In genomic region chr10:38907835-38908234, GRCm38 (mm10) we compare ENCODE assay signal across 8 mouse cellular contexts. TPM values are rescaled to one million over a fixed set of nuclear protein-coding genes. Genes with fewer than 3 reads are reported as not detected.
DNase-seq lines count a peak whose midpoint lies in the region; ATAC-seq and TF ChIP-seq lines count a peak whose summit lies in the region.

No protein-coding gene starts in this region.

- TF ChIP-seq CTCF in layer of hippocampus, adult 2 months (conservative IDR thresholded peaks at IDR 0.05) = no peak

- peaks cover 16% of the 10 kb centered on the region for H3K4me1 ChIP-seq in heart, embryonic 15.5 days (replicated peaks)
- peaks cover 12% of the 10 kb centered on the region for H3K4me1 ChIP-seq in lung, embryonic 16.5 days (replicated peaks; ENCODE audit: control insufficient read depth, insufficient read depth, low read length)
- 0 out of 2 replicates have a peak, but pooled peaks cover 2% of the 10 kb centered on the region for H3K4me1 ChIP-seq in intestine, embryonic 15.5 days (replicated peaks)
- H3K4me1 ChIP-seq in stomach, embryonic 15.5 days = peaks cover 10% of the 10 kb centered on the region; the same call in 1 of the 2 replicates

- WGBS in heart, embryonic 15.5 days = 65% methylated on average over 2 of the region's 2 CpGs
- 58% methylated on average over 2 of the region's 2 CpGs for WGBS in lung, embryonic 16.5 days
- WGBS in intestine, embryonic 15.5 days = 57% methylated on average over 2 of the region's 2 CpGs
- 57% methylated on average over 2 of the region's 2 CpGs for WGBS in stomach, embryonic 15.5 days

- H3K27ac ChIP-seq in heart, embryonic 15.5 days = peak overlapping the region; percentile 88
- peak overlapping the region; percentile 93 for H3K27ac ChIP-seq in lung, embryonic 16.5 days (ENCODE audit: low read length)
- peak overlapping the region; percentile 81 for H3K27ac ChIP-seq in intestine, embryonic 15.5 days
- H3K27ac ChIP-seq in stomach, embryonic 15.5 days = peak overlapping the region; percentile 92
- H3K27ac ChIP-seq in layer of hippocampus, adult 2 months = no peak overlapping the region; the same call in 1 of the 2 replicates

- no peaks in the 10 kb centered on the region for H3K9me3 ChIP-seq in heart, embryonic 15.5 days (replicated peaks)
- H3K9me3 ChIP-seq in lung, embryonic 16.5 days (ENCODE audit: control insufficient read depth, low read length) = no peaks in the 10 kb centered on the region
- no peaks in the 10 kb centered on the region for H3K9me3 ChIP-seq in intestine, embryonic 15.5 days
- H3K9me3 ChIP-seq in stomach, embryonic 15.5 days = no peaks in the 10 kb centered on the region

- H3K4me2 ChIP-seq in heart, embryonic 15.5 days = peak overlapping the region; percentile 45
- no peak overlapping the region for H3K4me2 ChIP-seq in lung, embryonic 16.5 days (ENCODE audit: low read depth, low read length)
- H3K4me2 ChIP-seq in intestine, embryonic 15.5 days (replicated peaks) = no peak overlapping the region
- H3K4me2 ChIP-seq in stomach, embryonic 15.5 days = no peak overlapping the region

- no peak for DNase-seq in heart, adult 8-10 months (ENCODE audit: low spot score)
- DNase-seq in lung, postnatal 10 days = no peak
- no peak for DNase-seq in layer of hippocampus, adult 2 months (ENCODE audit: low spot score in 2 of 2)
- DNase-seq in cerebellum, postnatal 14 days = no peak

- H3K4me3 ChIP-seq in heart, embryonic 15.5 days = no peak overlapping the region
- H3K4me3 ChIP-seq in lung, embryonic 16.5 days (ENCODE audit: low read length) = no peak overlapping the region
- H3K4me3 ChIP-seq in intestine, embryonic 15.5 days (replicated peaks) = no peak overlapping the region
- H3K4me3 ChIP-seq in stomach, embryonic 15.5 days (replicated peaks) = no peak overlapping the region
- H3K4me3 ChIP-seq in layer of hippocampus, adult 2 months = no peak overlapping the region

- H3K36me3 ChIP-seq in heart, embryonic 15.5 days = no peaks in the 10 kb centered on the region
- no peaks in the 10 kb centered on the region for H3K36me3 ChIP-seq in lung, embryonic 16.5 days (ENCODE audit: control insufficient read depth, insufficient read depth, low read length)
- no peaks in the 10 kb centered on the region for H3K36me3 ChIP-seq in intestine, embryonic 15.5 days
- H3K36me3 ChIP-seq in stomach, embryonic 15.5 days = no peaks in the 10 kb centered on the region

- H3K27me3 ChIP-seq in heart, embryonic 15.5 days = no peaks in the 10 kb centered on the region
- no peaks in the 10 kb centered on the region for H3K27me3 ChIP-seq in lung, embryonic 16.5 days (ENCODE audit: control insufficient read depth, insufficient read depth, low read depth, low read length)
- no peaks in the 10 kb centered on the region for H3K27me3 ChIP-seq in intestine, embryonic 15.5 days (replicated peaks)
- no peaks in the 10 kb centered on the region for H3K27me3 ChIP-seq in stomach, embryonic 15.5 days (replicated peaks)

- ATAC-seq in heart, embryonic 15.5 days (replicated peaks; ENCODE audit: insufficient number of reproducible peaks, insufficient read depth, low FRiP score, low read depth) = no peak
- ATAC-seq in lung, embryonic 16.5 days (ENCODE audit: low read depth) = no peak
- no peak; the same call in 1 of the 2 replicates for ATAC-seq in intestine, embryonic 15.5 days
- no peak for ATAC-seq in stomach, embryonic 15.5 days (ENCODE audit: insufficient read depth, low FRiP score, low read depth)

- H3K9ac ChIP-seq in heart, embryonic 15.5 days = no peak overlapping the region
- H3K9ac ChIP-seq in lung, embryonic 16.5 days (ENCODE audit: low read length) = no peak overlapping the region
- no peak overlapping the region for H3K9ac ChIP-seq in intestine, embryonic 15.5 days
- H3K9ac ChIP-seq in stomach, embryonic 15.5 days = no peak overlapping the region

RNA-seq across cellular contexts. Expression of gene Lama4, which starts 57.5 kb away (rescaled TPM):
- 111 and 117 TPM in 2 replicates for polyA plus RNA-seq in heart, embryonic 15.5 days (2015; fragmentation: Nextera tagmentation; extraction: Ambion mirVana)
- total RNA-seq in heart, adult 8-10 months (2022) = 10 to 100 TPM; 42.0 to 57.9 (median 52.5) TPM
- 127 and 131 TPM in 2 replicates for polyA plus RNA-seq in lung, embryonic 16.5 days (2015; fragmentation: Nextera tagmentation; extraction: Ambion mirVana)
- polyA plus RNA-seq in intestine, embryonic 15.5 days (2015; fragmentation: Nextera tagmentation; extraction: Ambion mirVana) = 53.6 and 53.8 TPM in 2 replicates
- polyA plus RNA-seq in stomach, embryonic 15.5 days (2015; fragmentation: Nextera tagmentation; extraction: Ambion mirVana) = 52.5 and 61.1 TPM in 2 replicates
- total RNA-seq in layer of hippocampus, adult 2 months (2021) = 1 to 10 TPM; 3.6 to 3.9 TPM
